In the genomic region with DNA sequence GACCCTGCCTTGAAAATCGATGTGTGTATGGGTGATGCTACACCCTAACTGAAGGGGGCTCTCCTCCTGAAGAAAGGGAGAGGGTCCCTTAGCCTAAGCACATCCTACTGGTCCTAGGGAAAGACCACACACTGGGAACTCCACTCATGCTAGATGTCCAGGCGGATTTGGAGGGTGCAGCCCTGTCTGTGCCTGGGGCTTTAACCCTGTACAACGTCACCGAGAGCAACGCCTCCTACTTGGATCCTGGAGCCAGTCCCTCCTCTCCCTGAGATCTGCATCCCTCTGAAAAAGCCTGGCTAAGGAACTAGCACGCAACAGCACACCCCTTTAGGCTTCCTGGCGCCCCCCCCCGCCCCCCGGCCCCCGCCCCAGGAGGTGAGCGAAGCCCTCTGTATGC, we compare ENCODE assay signal across 11 mouse cellular contexts. TPM values are rescaled to one million over a fixed set of nuclear protein-coding genes. Genes with fewer than 3 reads are reported as not detected.
DNase-seq lines count a peak whose midpoint lies in the region; ATAC-seq and TF ChIP-seq lines count a peak whose summit lies in the region.
"Had no signal": no experiment of that assay in that cellular context is flagged by ENCODE, and none has a peak within 500 bp of the region (broad histone marks: within the 10 kb centered on the region; RNA-seq: fewer than 3 reads in every experiment).

No protein-coding gene starts in this region.

- DNase-seq in kidney, adult 9 months: no peak
- DNase-seq in heart, postnatal 0 days (ENCODE audit: low spot score): no peak
- no peak for DNase-seq in midbrain, embryonic 14.5 days
- no peak for DNase-seq in cerebellum, adult 11 months
- no peak for DNase-seq in spleen, postnatal 10 days (ENCODE audit: low spot score in 2 of 2)
- DNase-seq in cerebellum, postnatal 14 days: no peak
- DNase-seq: adrenal gland, postnatal 36 days; gastrocnemius, postnatal 25 days had no signal

- peak overlapping the region; percentile 67; the same call in 1 of the 2 replicates for H3K4me2 ChIP-seq in kidney, embryonic 16.5 days (replicated peaks; ENCODE audit: low read depth, low read length)
- H3K4me2 ChIP-seq in embryonic facial prominence, embryonic 13.5 days: peak overlapping the region; percentile 82
- peak overlapping the region; percentile 80 for H3K4me2 ChIP-seq in heart, postnatal 0 days (ENCODE audit: low read depth, low read length)
- peak overlapping the region; percentile 72 for H3K4me2 ChIP-seq in midbrain, embryonic 14.5 days (ENCODE audit: low read length)

- TF ChIP-seq CTCF in heart, postnatal 0 days (IDR thresholded peaks at IDR 0.05; ENCODE audit: low read depth): no peak

- H3K27ac ChIP-seq in kidney, embryonic 16.5 days (ENCODE audit: low read length): no peak overlapping the region
- H3K27ac ChIP-seq in embryonic facial prominence, embryonic 13.5 days: no peak overlapping the region
- no peak overlapping the region for H3K27ac ChIP-seq in heart, postnatal 0 days (ENCODE audit: low read depth)
- H3K27ac ChIP-seq in midbrain, embryonic 14.5 days (replicated peaks; ENCODE audit: low read depth, low read length): no peak overlapping the region

- no peaks in the 10 kb centered on the region for H3K36me3 ChIP-seq in kidney, embryonic 16.5 days (ENCODE audit: insufficient read depth, low read length)
- peaks cover 5% of the 10 kb centered on the region; the same call in 1 of the 2 replicates for H3K36me3 ChIP-seq in embryonic facial prominence, embryonic 13.5 days
- H3K36me3 ChIP-seq in heart, postnatal 0 days (replicated peaks; ENCODE audit: control insufficient read depth, insufficient read depth, low read length): no peaks in the 10 kb centered on the region
- peaks cover 8% of the 10 kb centered on the region; the same call in 1 of the 2 replicates for H3K36me3 ChIP-seq in midbrain, embryonic 14.5 days (ENCODE audit: control insufficient read depth, insufficient read depth, low read length)

- H3K4me3 ChIP-seq in kidney, embryonic 16.5 days (ENCODE audit: low read length): no peak overlapping the region
- H3K4me3 ChIP-seq in embryonic facial prominence, embryonic 13.5 days: peak overlapping the region; percentile 48; the same call in 1 of the 2 replicates
- peak overlapping the region; percentile 50 for H3K4me3 ChIP-seq in heart, postnatal 0 days (ENCODE audit: low read depth, low read length)
- no peak overlapping the region for H3K4me3 ChIP-seq in midbrain, embryonic 14.5 days (replicated peaks; ENCODE audit: low read depth, low read length)

- TF ChIP-seq EP300 in heart, postnatal 0 days (IDR thresholded peaks at IDR 0.05; ENCODE audit: low read depth): no peak

- WGBS in kidney, embryonic 16.5 days: 3% methylated on average over 9 of the region's 11 CpGs
- whole genome bisulfite sequencing in embryonic facial prominence, embryonic 13.5 days: 7% methylated on average over 10 of the region's 11 CpGs
- 10% methylated on average over 11 of the region's 11 CpGs for whole genome bisulfite sequencing in heart, postnatal 0 days
- 9% methylated on average over 11 of the region's 11 CpGs for WGBS in midbrain, embryonic 14.5 days

- no peaks in the 10 kb centered on the region for H3K9me3 ChIP-seq in kidney, embryonic 16.5 days (ENCODE audit: low read length)
- no peaks in the 10 kb centered on the region for H3K9me3 ChIP-seq in embryonic facial prominence, embryonic 13.5 days
- H3K9me3 ChIP-seq in heart, postnatal 0 days (replicated peaks; ENCODE audit: control insufficient read depth, low read length): no peaks in the 10 kb centered on the region
- H3K9me3 ChIP-seq in midbrain, embryonic 14.5 days (ENCODE audit: control insufficient read depth, low read length): no peaks in the 10 kb centered on the region
- H3K9me3 ChIP-seq: G1E had no signal

- H3K27me3 ChIP-seq in kidney, embryonic 16.5 days (ENCODE audit: insufficient read depth, low read length): peaks cover 97% of the 10 kb centered on the region
- peaks cover 100% of the 10 kb centered on the region for H3K27me3 ChIP-seq in embryonic facial prominence, embryonic 13.5 days
- peaks cover 77% of the 10 kb centered on the region for H3K27me3 ChIP-seq in heart, postnatal 0 days (ENCODE audit: control insufficient read depth, insufficient read depth, low read length)
- H3K27me3 ChIP-seq in midbrain, embryonic 14.5 days (ENCODE audit: control insufficient read depth, insufficient read depth, low read length): peaks cover 88% of the 10 kb centered on the region

- H3K4me1 ChIP-seq in kidney, embryonic 16.5 days (ENCODE audit: insufficient read depth, low read length): peaks cover 22% of the 10 kb centered on the region
- H3K4me1 ChIP-seq in embryonic facial prominence, embryonic 13.5 days: peaks cover 37% of the 10 kb centered on the region
- H3K4me1 ChIP-seq in heart, postnatal 0 days (ENCODE audit: control insufficient read depth, insufficient read depth): peaks cover 24% of the 10 kb centered on the region
- H3K4me1 ChIP-seq in midbrain, embryonic 14.5 days (ENCODE audit: control insufficient read depth, insufficient read depth, low read length): peaks cover 18% of the 10 kb centered on the region; the same call in 1 of the 2 replicates

- H3K9ac ChIP-seq in kidney, embryonic 16.5 days (replicated peaks; ENCODE audit: low read length): no peak overlapping the region
- H3K9ac ChIP-seq in embryonic facial prominence, embryonic 13.5 days: peak overlapping the region; percentile 57; the same call in 1 of the 2 replicates
- H3K9ac ChIP-seq in heart, postnatal 0 days (replicated peaks; ENCODE audit: low read depth, low read length): no peak overlapping the region
- no peak overlapping the region for H3K9ac ChIP-seq in midbrain, embryonic 14.5 days (replicated peaks; ENCODE audit: low read length)

- ATAC-seq in kidney, embryonic 16.5 days (ENCODE audit: low FRiP score, low TSS enrichment): no peak
- no peak for ATAC-seq in embryonic facial prominence, embryonic 13.5 days (ENCODE audit: insufficient number of reproducible peaks, insufficient read depth, low FRiP score, low TSS enrichment, low read depth)
- ATAC-seq in heart, postnatal 0 days (ENCODE audit: insufficient read depth, low read depth): no peak
- ATAC-seq in midbrain, embryonic 14.5 days (ENCODE audit: low FRiP score, low TSS enrichment): no peak

RNA-seq across cellular contexts. Expression of a gene that starts 0.6 kb away (rescaled TPM):
- 1.2 and 1.4 TPM in 2 replicates for polyA plus RNA-seq in kidney, embryonic 16.5 days (2015; fragmentation: Nextera tagmentation; extraction: Ambion mirVana)
- polyA plus RNA-seq in embryonic facial prominence, embryonic 13.5 days (2015; fragmentation: Nextera tagmentation; extraction: Ambion mirVana): 1.8 and 2.8 TPM in 2 replicates
- total RNA-seq in heart, postnatal 0 days (2014; rRNA removed; ENCODE audit: low replicate concordance): 6.8 and 13.2 TPM in 2 replicates
- polyA plus RNA-seq in heart, postnatal 0 days (2015; fragmentation: Nextera tagmentation; extraction: Ambion mirVana): 9.8 and 10.0 TPM in 2 replicates
- polyA plus RNA-seq in midbrain, embryonic 14.5 days (2014; fragmentation: Nextera tagmentation; extraction: Ambion mirVana): 3.0 and 4.2 TPM in 2 replicates

RNA-seq across cellular contexts. Expression of a gene that starts 5.8 kb away (rescaled TPM):
- 0.14 and 0.16 TPM in 2 replicates for polyA plus RNA-seq in kidney, embryonic 16.5 days (2015; fragmentation: Nextera tagmentation; extraction: Ambion mirVana)
- 0.13 and 0.22 TPM in 2 replicates for polyA plus RNA-seq in embryonic facial prominence, embryonic 13.5 days (2015; fragmentation: Nextera tagmentation; extraction: Ambion mirVana)
- total RNA-seq in heart, postnatal 0 days (2014; rRNA removed; ENCODE audit: low replicate concordance): 2.1 TPM in 1 of 2 replicates, not detected in the other
- polyA plus RNA-seq in heart, postnatal 0 days (2015; fragmentation: Nextera tagmentation; extraction: Ambion mirVana): 0.34 and 0.43 TPM in 2 replicates
- polyA plus RNA-seq in midbrain, embryonic 14.5 days (2014; fragmentation: Nextera tagmentation; extraction: Ambion mirVana): 0.14 and 0.35 TPM in 2 replicates

RNA-seq across cellular contexts. Expression of a gene that starts 10.9 kb away (rescaled TPM):
- polyA plus RNA-seq in kidney, embryonic 16.5 days (2015; fragmentation: Nextera tagmentation; extraction: Ambion mirVana): 3.0 and 3.1 TPM in 2 replicates
- polyA plus RNA-seq in embryonic facial prominence, embryonic 13.5 days (2015; fragmentation: Nextera tagmentation; extraction: Ambion mirVana): 2.1 TPM in 2 replicates
- 1.5 and 6.4 TPM in 2 replicates for total RNA-seq in heart, postnatal 0 days (2014; rRNA removed; ENCODE audit: low replicate concordance)
- polyA plus RNA-seq in heart, postnatal 0 days (2015; fragmentation: Nextera tagmentation; extraction: Ambion mirVana): 3.6 and 4.3 TPM in 2 replicates
- polyA plus RNA-seq in midbrain, embryonic 14.5 days (2014; fragmentation: Nextera tagmentation; extraction: Ambion mirVana): 0.72 and 0.96 TPM in 2 replicates

RNA-seq across cellular contexts. Expression of a gene that starts 11.0 kb away (rescaled TPM):
- 23.4 and 26.3 TPM in 2 replicates for polyA plus RNA-seq in kidney, embryonic 16.5 days (2015; fragmentation: Nextera tagmentation; extraction: Ambion mirVana)
- polyA plus RNA-seq in embryonic facial prominence, embryonic 13.5 days (2015; fragmentation: Nextera tagmentation; extraction: Ambion mirVana): 22.8 and 24.7 TPM in 2 replicates
- 9.0 and 10.4 TPM in 2 replicates for total RNA-seq in heart, postnatal 0 days (2014; rRNA removed; ENCODE audit: low replicate concordance)
- 16.7 and 17.6 TPM in 2 replicates for polyA plus RNA-seq in heart, postnatal 0 days (2015; fragmentation: Nextera tagmentation; extraction: Ambion mirVana)
- polyA plus RNA-seq in midbrain, embryonic 14.5 days (2014; fragmentation: Nextera tagmentation; extraction: Ambion mirVana): 13.5 and 15.0 TPM in 2 replicates

RNA-seq across cellular contexts. Expression of a gene that starts 14.3 kb away (rescaled TPM):
- polyA plus RNA-seq in kidney, embryonic 16.5 days (2015; fragmentation: Nextera tagmentation; extraction: Ambion mirVana): 10.5 and 13.4 TPM in 2 replicates
- polyA plus RNA-seq in embryonic facial prominence, embryonic 13.5 days (2015; fragmentation: Nextera tagmentation; extraction: Ambion mirVana): 22.1 and 23.0 TPM in 2 replicates
- total RNA-seq in heart, postnatal 0 days (2014; rRNA removed; ENCODE audit: low replicate concordance): 0.43 and 3.5 TPM in 2 replicates
- polyA plus RNA-seq in heart, postnatal 0 days (2015; fragmentation: Nextera tagmentation; extraction: Ambion mirVana): 3.3 and 3.5 TPM in 2 replicates
- polyA plus RNA-seq in midbrain, embryonic 14.5 days (2014; fragmentation: Nextera tagmentation; extraction: Ambion mirVana): 65.7 and 98.8 TPM in 2 replicates

Comparison
In these comparisons a context has a peak if more than half of its experiments do, and no peak if none do; other contexts are left out.
1. H3K4me3 ChIP-seq: peak in embryonic facial prominence, embryonic 13.5 days (single experiment) and heart, postnatal 0 days (single experiment); none in kidney, embryonic 16.5 days (single experiment) and midbrain, embryonic 14.5 days (single experiment).
2. Peak in every context shown above with its lines, with median percentiles within 50 percentile points of each other: H3K4me2 ChIP-seq.